Mouse (Mus musculus): Measurements from ENCODE around the gene Cipc. TPM values are rescaled to one million over a fixed set of nuclear protein-coding genes. Genes with fewer than 3 reads are reported as not detected.

The Cipc gene
- polyA plus RNA-seq, 1 experiment from 2014 or later = 24.9 TPM

- 87% methylated on average over 4 of the region's 4 CpGs for WGBS
- H3K4me1 ChIP-seq (ENCODE audit: insufficient read depth, low read length) = no peaks in the 10 kb centered on the region
- ATAC-seq (ENCODE audit: low FRiP score, low TSS enrichment) = no peak
These were observed 51.9 kb downstream of the Cipc start for GRCm38 (mm10) chr12:86998699-86999098.

GRCm38 (mm10) chr12:86999283-86999820 lies 52.5 kb downstream of the Cipc start:
- WGBS = 74% methylated on average over 10 of the region's 10 CpGs
- H3K4me1 ChIP-seq (ENCODE audit: insufficient read depth, low read length) = no peaks in the 10 kb centered on the region
- ATAC-seq (ENCODE audit: low FRiP score, low TSS enrichment) = no peak

More at GRCm38 (mm10) chr12:86998699-86999098, 51.9 kb downstream of the Cipc start:
- Histone ChIP-seq H3K27ac (ENCODE audit: low read length) (no peak overlapping the region), H3K9me3 (ENCODE audit: low read length) (no peaks in the 10 kb centered on the region), H3K4me2 (replicated peaks; ENCODE audit: low read depth, low read length) (no peak overlapping the region), H3K36me3 (ENCODE audit: insufficient read depth, low read length) (no peaks in the 10 kb centered on the region), H3K4me3 (ENCODE audit: low read length) (no peak overlapping the region), H3K9ac (replicated peaks; ENCODE audit: low read length) (no peak overlapping the region), H3K27me3 (ENCODE audit: insufficient read depth, low read length) (no peaks in the 10 kb centered on the region)

GRCm38 (mm10) chr12:87000151-87000839 lies 53.5 kb downstream of the Cipc start:
- no peak overlapping the region for H3K4me2 ChIP-seq (replicated peaks; ENCODE audit: low read depth, low read length)
- no peak for ATAC-seq (ENCODE audit: low FRiP score, low TSS enrichment)
- WGBS = 59% methylated on average over 5 of the region's 5 CpGs

More at GRCm38 (mm10) chr12:86999283-86999820, 52.5 kb downstream of the Cipc start:
- H3K9me3 ChIP-seq (ENCODE audit: low read length) = no peaks in the 10 kb centered on the region
- H3K27me3 ChIP-seq (ENCODE audit: insufficient read depth, low read length) = no peaks in the 10 kb centered on the region
- H3K36me3 ChIP-seq (ENCODE audit: insufficient read depth, low read length) = no peaks in the 10 kb centered on the region
- no peak overlapping the region for H3K4me3 ChIP-seq (ENCODE audit: low read length)
- H3K4me2 ChIP-seq (replicated peaks; ENCODE audit: low read depth, low read length) = no peak overlapping the region
- H3K27ac ChIP-seq (ENCODE audit: low read length) = no peak overlapping the region
- no peak overlapping the region for H3K9ac ChIP-seq (replicated peaks; ENCODE audit: low read length)

GRCm38 (mm10) chr12:87000840-87001176 lies 54.0 kb downstream of the Cipc start:
- Histone ChIP-seq H3K36me3 (ENCODE audit: insufficient read depth, low read length) (no peaks in the 10 kb centered on the region), H3K9ac (replicated peaks; ENCODE audit: low read length) (no peak overlapping the region), H3K27me3 (ENCODE audit: insufficient read depth, low read length) (no peaks in the 10 kb centered on the region), H3K9me3 (ENCODE audit: low read length) (no peaks in the 10 kb centered on the region), H3K4me1 (ENCODE audit: insufficient read depth, low read length) (no peaks in the 10 kb centered on the region), H3K27ac (ENCODE audit: low read length) (no peak overlapping the region), H3K4me3 (ENCODE audit: low read length) (no peak overlapping the region), H3K4me2 (replicated peaks; ENCODE audit: low read depth, low read length) (no peak overlapping the region)
- 46% methylated on average over 6 of the region's 6 CpGs for WGBS
- no peak for ATAC-seq (ENCODE audit: low FRiP score, low TSS enrichment)

More at GRCm38 (mm10) chr12:87000151-87000839, 53.5 kb downstream of the Cipc start:
- H3K36me3 ChIP-seq (ENCODE audit: insufficient read depth, low read length) = no peaks in the 10 kb centered on the region
- no peak overlapping the region for H3K4me3 ChIP-seq (ENCODE audit: low read length)
- H3K9ac ChIP-seq (replicated peaks; ENCODE audit: low read length) = no peak overlapping the region
- H3K9me3 ChIP-seq (ENCODE audit: low read length) = no peaks in the 10 kb centered on the region
- no peaks in the 10 kb centered on the region for H3K27me3 ChIP-seq (ENCODE audit: insufficient read depth, low read length)
- no peaks in the 10 kb centered on the region for H3K4me1 ChIP-seq (ENCODE audit: insufficient read depth, low read length)
- no peak overlapping the region for H3K27ac ChIP-seq (ENCODE audit: low read length)

- H3K9me3 ChIP-seq (ENCODE audit: low read length) = no peaks in the 10 kb centered on the region
- no peaks in the 10 kb centered on the region for H3K27me3 ChIP-seq (ENCODE audit: insufficient read depth, low read length)
- no peaks in the 10 kb centered on the region for H3K4me1 ChIP-seq (ENCODE audit: insufficient read depth, low read length)
- no peak overlapping the region for H3K9ac ChIP-seq (replicated peaks; ENCODE audit: low read length)
- H3K4me3 ChIP-seq (ENCODE audit: low read length) = no peak overlapping the region
- H3K27ac ChIP-seq (ENCODE audit: low read length) = no peak overlapping the region
- no peaks in the 10 kb centered on the region for H3K36me3 ChIP-seq (ENCODE audit: insufficient read depth, low read length)
- no peak for ATAC-seq (ENCODE audit: low FRiP score, low TSS enrichment)
- no peak overlapping the region for H3K4me2 ChIP-seq (replicated peaks; ENCODE audit: low read depth, low read length)
- 54% methylated on average over 7 of the region's 7 CpGs for WGBS
These were observed 55.4 kb downstream of the Cipc start for GRCm38 (mm10) chr12:87002209-87002608.

GRCm38 (mm10) chr12:87002815-87003214 lies 56.0 kb downstream of the Cipc start:
- no peak overlapping the region for H3K9ac ChIP-seq (replicated peaks; ENCODE audit: low read length)
- no peak overlapping the region for H3K4me3 ChIP-seq (ENCODE audit: low read length)
- no peak for ATAC-seq (ENCODE audit: low FRiP score, low TSS enrichment)
- no peaks in the 10 kb centered on the region for H3K27me3 ChIP-seq (ENCODE audit: insufficient read depth, low read length)
- WGBS = 68% methylated on average over 7 of the region's 7 CpGs
- no peak overlapping the region for H3K4me2 ChIP-seq (replicated peaks; ENCODE audit: low read depth, low read length)
- H3K9me3 ChIP-seq (ENCODE audit: low read length) = no peaks in the 10 kb centered on the region
- no peaks in the 10 kb centered on the region for H3K36me3 ChIP-seq (ENCODE audit: insufficient read depth, low read length)
- H3K27ac ChIP-seq (ENCODE audit: low read length) = no peak overlapping the region
- no peaks in the 10 kb centered on the region for H3K4me1 ChIP-seq (ENCODE audit: insufficient read depth, low read length)

- Histone ChIP-seq H3K4me2 (replicated peaks; ENCODE audit: low read depth, low read length) (no peak overlapping the region), H3K9ac (replicated peaks; ENCODE audit: low read length) (no peak overlapping the region), H3K27me3 (ENCODE audit: insufficient read depth, low read length) (no peaks in the 10 kb centered on the region; the same call in 1 of the 2 replicates), H3K4me1 (ENCODE audit: insufficient read depth, low read length) (no peaks in the 10 kb centered on the region), H3K4me3 (ENCODE audit: low read length) (no peak overlapping the region), H3K9me3 (ENCODE audit: low read length) (no peaks in the 10 kb centered on the region), H3K36me3 (ENCODE audit: insufficient read depth, low read length) (no peaks in the 10 kb centered on the region), H3K27ac (ENCODE audit: low read length) (no peak overlapping the region)
- WGBS = 52% methylated on average over 3 of the region's 3 CpGs
- no peak for ATAC-seq (ENCODE audit: low FRiP score, low TSS enrichment)
These were observed 56.8 kb downstream of the Cipc start for GRCm38 (mm10) chr12:87003606-87004005.

- no peak overlapping the region for H3K4me3 ChIP-seq (ENCODE audit: low read length)
- no peak overlapping the region for H3K9ac ChIP-seq (replicated peaks; ENCODE audit: low read length)
- no peaks in the 10 kb centered on the region for H3K4me1 ChIP-seq (ENCODE audit: insufficient read depth, low read length)
- no peak overlapping the region for H3K27ac ChIP-seq (ENCODE audit: low read length)
- H3K36me3 ChIP-seq (ENCODE audit: insufficient read depth, low read length) = no peaks in the 10 kb centered on the region
- no peaks in the 10 kb centered on the region; the same call in 1 of the 2 replicates for H3K27me3 ChIP-seq (ENCODE audit: insufficient read depth, low read length)
- WGBS = 88% methylated on average over 4 of the region's 4 CpGs
- no peak overlapping the region for H3K4me2 ChIP-seq (replicated peaks; ENCODE audit: low read depth, low read length)
- ATAC-seq (ENCODE audit: low FRiP score, low TSS enrichment) = no peak
- no peaks in the 10 kb centered on the region for H3K9me3 ChIP-seq (ENCODE audit: low read length)
These were observed 57.8 kb downstream of the Cipc start for GRCm38 (mm10) chr12:87004596-87004995.
